Mouse (Mus musculus) brain, embryonic 14.5 days (tissue): Measurements from ENCODE around the gene Smok3c. TPM values are rescaled to one million over a fixed set of nuclear protein-coding genes. Genes with fewer than 3 reads are reported as not detected.

ENCODE experiments used
- DNase-seq: peaks from one replicate; pipeline ENCODE4 v3.0.0-alpha.2; 2011; ENCODE audit warnings: low read depth
- CTCF ChIP-seq: fragments of 200-500 bp; IDR thresholded peaks from 2 replicates; pipeline ENCODE4 v1.5.1; 2012; ENCODE audit warnings: inconsistent platforms, mild to moderate bottlenecking, moderate library complexity, borderline replicate concordance; ENCODE audit not compliant: insufficient read depth, insufficient read length; ENCODE audit errors: extremely low read depth
- POLR2A ChIP-seq: fragments of 200-500 bp; IDR thresholded peaks from 2 replicates; pipeline ENCODE4 v1.6.1; 2012; ENCODE audit warnings: mild to moderate bottlenecking, inconsistent platforms, borderline replicate concordance; ENCODE audit not compliant: poor library complexity, insufficient read depth, insufficient read length, severe bottlenecking; ENCODE audit errors: extremely low read depth
- polyA plus RNA-seq: library from polyadenylated mRNA; depleted of rRNA; stranded (reverse); fragments of >200 nt; gene quantifications from 2 replicates; pipeline ENCODE4 v1.2.3, GENCODE M21; 2012

The Smok3c gene
- polyA plus RNA-seq, 1 experiment, result not detected

DNA sequence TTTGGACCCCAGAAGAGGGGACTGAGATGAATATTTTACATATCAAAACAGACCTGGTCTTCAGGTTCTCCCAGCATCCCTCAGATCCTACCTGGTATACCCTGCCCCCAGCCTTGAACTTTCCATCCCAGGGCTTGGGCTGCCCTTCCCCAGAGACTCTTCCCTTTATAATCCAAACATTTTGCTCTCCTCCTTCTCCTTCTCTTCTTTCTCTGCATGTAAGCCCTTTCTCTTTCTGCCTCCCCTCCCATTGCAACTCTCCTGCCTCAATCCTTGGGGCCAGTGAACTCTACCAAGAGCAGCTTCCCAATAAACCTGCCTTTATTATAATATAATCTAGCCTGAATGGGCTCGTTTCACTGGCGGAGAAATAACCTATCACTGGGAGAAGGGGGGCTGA lies 30.9 kb downstream of the Smok3c start:
- no peak for DNase-seq

DNA sequence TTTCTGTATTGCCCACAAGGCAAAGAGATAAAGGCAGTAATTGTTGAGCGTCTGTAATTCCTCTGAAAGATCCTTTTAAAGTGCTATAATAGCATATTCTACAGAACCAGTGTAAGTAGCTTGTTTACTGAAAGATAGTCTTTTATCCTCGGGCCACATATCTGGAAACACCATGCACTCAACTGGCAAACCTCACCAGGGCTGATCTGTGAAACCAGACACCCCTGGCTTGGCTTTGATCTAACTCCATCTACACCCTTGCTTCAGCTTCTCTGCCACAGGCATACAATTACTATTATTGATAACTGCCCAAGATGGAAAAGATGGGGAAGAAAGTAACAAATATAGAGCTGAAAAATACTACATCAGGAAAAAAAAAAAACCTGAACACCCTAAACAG lies 31.5 kb downstream of the Smok3c start:
- no peak for TF ChIP-seq POLR2A
- no peak for DNase-seq

More for the DNA sequence above, 30.9 kb downstream of the Smok3c start:
- TF ChIP-seq POLR2A, result no peak
- no peak for TF ChIP-seq CTCF

DNA sequence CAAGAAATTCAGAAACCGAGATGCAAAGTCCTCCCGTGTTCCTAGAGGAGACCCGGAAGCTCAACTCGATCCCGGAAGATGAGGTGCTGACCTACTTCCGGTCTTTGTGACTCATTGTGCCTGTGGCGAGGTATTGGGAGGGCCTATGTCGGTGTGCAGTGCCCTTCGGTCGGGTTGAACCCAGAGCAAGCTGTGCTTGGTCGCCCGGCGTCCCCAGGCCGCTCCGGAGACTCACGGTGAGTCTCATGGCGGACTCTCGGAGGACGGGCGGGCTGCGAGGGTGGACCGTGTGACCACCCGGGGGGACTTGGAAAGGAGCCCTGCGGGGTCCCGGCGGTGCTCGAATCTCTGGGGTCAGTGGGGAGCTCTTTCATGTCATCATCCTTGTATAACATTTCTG lies 32.0 kb downstream of the Smok3c start, which contains the start of gene Zkscan1:
Zkscan1 (plus strand) TSS at position 89 of the 400 bp plus-strand sequence.
- TF ChIP-seq CTCF (no peak), POLR2A (peak; percentile 72; the same call in 1 of the 2 replicates)
- DNase-seq, result peak; percentile 98

DNA sequence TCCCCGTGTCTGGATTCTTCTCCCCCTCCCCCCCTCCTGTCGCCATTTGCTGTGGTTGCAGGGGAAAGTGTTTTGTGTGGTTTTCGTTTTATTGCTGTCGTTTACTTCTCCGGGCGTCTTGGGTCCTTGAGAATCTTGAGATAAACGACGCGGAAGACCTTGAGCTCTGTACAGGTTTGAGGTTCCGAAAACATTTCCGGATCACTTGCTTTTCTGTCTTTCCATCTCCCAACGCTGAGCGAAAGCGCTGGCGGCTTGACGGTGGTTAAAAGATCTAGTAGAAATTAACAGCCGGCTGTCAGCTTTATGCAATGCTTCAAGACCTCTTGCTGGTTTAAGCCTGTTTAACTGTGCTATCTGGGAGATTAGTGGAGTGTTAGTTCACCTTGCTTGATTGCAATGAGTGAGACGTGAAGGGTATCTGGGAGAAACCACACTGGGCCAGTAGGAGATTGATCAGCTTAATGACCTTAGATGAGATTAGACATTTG lies 32.5 kb downstream of the Smok3c start:
- TF ChIP-seq CTCF (no peak), POLR2A (no peak)

DNA sequence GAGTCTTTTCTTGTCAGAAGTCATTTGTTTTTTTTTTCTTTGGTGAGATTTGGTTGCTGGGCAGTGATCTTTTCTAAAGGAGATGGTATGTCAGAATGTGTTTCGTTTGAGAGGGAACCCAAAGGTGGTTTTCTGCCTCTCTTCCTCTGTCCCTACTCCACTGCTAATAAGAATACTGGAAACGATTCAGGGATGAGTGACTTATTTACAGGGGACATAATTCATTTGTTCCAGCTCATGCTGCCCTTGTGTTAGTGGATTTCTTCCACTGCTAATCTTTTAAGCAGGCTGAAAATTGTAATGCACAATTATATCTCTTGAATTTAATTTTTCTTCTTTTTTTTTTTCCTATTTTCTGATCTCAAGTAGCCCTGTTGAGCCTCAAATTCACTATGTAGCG lies 33.8 kb downstream of the Smok3c start:
- TF ChIP-seq CTCF (no peak), POLR2A (no peak)

More for the DNA sequence above, 32.5 kb downstream of the Smok3c start:
- peak; percentile 46 for DNase-seq

DNA sequence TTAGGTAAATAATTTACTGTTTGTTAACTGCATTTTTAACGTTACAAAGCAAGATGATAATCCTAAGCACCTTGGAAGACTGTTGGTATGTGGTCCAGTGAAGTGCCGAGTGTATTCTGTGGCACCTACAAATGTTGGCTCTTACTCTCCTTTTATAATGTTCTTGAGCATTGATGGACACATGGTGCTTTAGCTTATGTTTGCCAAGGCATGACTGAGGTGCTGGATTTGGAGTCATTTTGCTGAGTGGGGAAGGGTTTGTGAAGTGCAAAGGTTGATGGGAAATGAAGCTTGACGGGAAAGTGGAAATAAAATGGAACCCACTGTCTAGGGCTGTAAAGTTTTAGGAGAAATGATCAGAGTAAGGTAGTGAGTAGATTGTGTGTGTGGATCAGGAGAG lies 35.4 kb downstream of the Smok3c start:
- no peak for DNase-seq
- no peak for TF ChIP-seq POLR2A
- no peak for TF ChIP-seq CTCF

More for the DNA sequence above, 33.8 kb downstream of the Smok3c start:
- no peak for DNase-seq

DNA sequence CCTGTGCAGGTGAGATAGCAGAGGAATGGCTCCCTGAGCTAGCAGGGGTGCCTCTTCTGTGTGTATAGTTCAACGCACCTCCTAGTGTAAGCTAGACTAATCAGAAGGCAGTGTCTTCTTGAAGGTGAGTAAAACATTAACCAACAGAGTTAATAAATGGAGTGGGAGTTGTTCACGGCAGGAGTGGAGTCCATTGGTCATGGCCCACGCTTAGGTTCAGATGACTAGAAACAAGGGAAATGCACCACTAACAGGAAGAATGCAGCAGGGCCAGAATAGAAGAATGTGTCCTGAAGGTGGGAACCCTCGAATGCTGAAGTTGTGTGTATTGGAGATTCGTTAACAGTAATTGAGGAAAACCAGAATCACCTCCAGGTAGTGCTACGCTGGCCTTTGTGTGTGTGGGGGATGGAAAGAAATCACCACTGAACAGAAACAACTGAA lies 36.1 kb downstream of the Smok3c start:
- TF ChIP-seq POLR2A (no peak), CTCF (no peak)

DNA sequence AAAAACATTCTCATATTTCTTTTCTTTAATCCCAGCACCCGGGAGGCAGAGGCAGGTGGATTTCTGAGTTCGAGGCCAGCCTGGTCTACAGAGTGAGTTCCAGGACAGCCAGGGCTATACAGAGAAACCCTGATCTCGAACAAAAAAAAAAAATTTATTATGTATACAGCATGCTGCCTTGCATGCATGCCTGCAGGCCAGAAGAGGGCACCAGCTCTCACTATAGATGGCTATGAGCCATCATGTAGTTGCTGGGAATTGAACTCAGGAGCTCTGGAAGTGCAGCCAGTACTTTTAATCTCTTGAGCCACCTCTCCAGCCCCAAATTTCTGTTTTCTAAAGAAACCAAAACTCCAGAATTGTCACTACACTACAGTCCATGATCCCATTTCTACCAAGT lies 37.3 kb downstream of the Smok3c start:
- peak; percentile 11 for DNase-seq
- TF ChIP-seq POLR2A (no peak), CTCF (peak; percentile 46; the same call in 1 of the 2 replicates)

More for the DNA sequence above, 36.1 kb downstream of the Smok3c start:
- no peak for DNase-seq

DNA sequence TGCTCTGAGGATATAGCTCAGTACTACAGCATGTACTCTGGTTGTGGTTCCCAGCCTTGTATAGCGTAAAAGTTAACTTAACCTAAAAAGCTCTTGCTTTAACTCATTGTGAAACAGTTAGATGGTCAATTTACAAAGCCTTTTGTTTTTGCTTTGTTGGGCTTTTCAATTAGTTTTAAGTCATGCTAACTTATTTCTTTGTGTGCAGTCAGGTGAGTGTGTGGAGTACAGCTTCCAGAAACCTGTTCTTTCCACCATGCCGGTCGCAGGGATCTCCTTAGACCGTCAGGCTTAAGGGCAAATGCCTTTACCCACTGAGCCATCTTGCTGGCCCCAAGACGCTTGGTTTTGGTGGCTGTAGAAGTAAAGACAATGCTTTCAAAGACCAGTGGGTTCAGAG lies 37.7 kb downstream of the Smok3c start:
- TF ChIP-seq CTCF (no peak), POLR2A (no peak)
- no peak for DNase-seq

DNA sequence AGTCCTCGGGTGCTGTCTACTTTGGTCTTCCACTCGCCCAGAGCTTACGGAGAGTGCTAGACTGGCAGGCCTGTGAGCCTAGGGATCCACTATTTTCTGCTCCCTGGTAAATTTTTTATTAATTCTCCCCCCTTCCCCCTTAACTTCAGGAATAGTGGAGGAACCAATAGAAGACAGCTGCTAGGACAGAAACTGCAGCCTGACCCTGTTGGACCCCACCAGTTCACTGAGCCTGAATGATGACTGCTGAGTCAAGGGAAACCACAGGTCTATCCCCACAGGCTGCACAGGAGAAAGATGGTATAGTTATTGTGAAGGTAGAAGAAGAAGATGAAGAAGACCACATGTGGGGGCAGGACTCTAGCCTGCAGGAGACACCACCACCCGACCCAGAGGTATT lies 39.8 kb downstream of the Smok3c start:
- DNase-seq, result no peak
- TF ChIP-seq CTCF, result no peak
- no peak for TF ChIP-seq POLR2A

DNA sequence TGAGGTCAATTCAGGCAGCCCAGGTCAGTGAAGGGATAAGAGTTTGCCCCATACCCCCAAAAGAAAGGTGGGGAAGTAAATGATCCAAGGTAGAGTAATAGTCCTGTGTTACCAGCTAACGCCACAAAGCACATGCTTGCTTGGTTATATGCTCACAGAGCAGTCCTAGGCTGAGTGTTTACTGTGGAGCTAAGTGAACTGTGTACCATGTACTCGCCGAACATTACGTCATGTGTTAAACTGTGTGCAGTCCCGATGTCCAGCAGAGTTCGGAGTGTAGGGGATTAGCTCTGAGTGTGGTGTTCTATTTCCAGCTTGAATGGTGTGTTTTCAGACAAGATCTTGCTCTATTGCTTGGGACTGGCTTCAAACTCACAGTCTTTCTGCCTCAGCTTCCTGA lies 41.5 kb downstream of the Smok3c start:
- TF ChIP-seq POLR2A, result no peak
- TF ChIP-seq CTCF, result no peak
- no peak for DNase-seq

DNA sequence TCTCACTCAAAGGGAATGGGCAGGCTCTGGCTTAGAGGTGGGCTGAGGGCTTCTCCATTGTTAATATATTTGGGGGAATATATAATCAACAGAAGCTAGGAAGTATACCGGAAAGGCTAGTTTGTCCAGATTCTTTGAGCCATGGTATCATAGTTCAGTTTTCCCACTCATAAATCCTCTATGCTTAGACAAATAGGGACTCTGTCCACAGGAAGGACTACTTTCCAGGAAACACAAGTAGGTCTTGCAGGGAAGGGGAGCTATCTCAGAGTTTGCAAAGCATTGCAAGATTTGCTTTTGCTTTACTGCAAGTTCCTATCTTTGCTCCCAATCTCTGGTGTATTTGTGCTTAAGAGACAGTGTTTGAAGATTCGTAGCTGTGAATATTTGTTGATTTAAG lies 52.0 kb downstream of the Smok3c start:
- TF ChIP-seq POLR2A (no peak), CTCF (no peak)

More for the DNA sequence above, 52.0 kb downstream of the Smok3c start:
- DNase-seq, result no peak
